Mouse (Mus musculus) retina, postnatal 1 day (tissue): ENCODE measurements around the gene Hsf5.
A peak's percentile ranks its signal among the peaks of the same experiment; 100 is the strongest.

Experiments used
- DNase-seq: peaks from one replicate; pipeline ENCODE4 v3.0.0-alpha.2; 2012

Gene Hsf5

DNA sequence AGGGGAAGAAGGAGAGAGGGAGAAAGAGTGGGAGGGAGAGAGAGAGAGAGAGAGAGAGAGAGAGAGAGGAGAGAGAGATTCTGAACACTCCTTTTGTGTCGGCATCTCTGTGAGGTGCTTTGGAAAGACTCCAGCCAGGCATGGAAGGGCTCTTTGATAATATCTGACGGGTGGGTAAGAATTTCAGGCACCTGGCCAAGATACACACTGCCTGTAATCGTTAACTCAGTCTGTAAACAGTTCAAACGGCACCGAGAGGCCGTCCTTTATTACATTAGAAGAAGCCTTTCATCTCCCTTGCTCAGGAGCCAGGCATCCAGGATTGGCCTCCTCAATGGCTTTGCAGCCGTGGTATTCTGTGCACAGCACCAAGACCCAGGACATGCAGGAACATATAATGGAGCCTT is 72.4 kb downstream of the Hsf5 start:
- peak; percentile 50 for DNase-seq

- DNase-seq: no peak
Measured at GRCm38 (mm10) chr11:87690054-87690740, 73.2 kb downstream of the Hsf5 start.

GRCm38 (mm10) chr11:87697131-87697682 is 80.2 kb downstream of the Hsf5 start:
- DNase-seq: no peak

DNA sequence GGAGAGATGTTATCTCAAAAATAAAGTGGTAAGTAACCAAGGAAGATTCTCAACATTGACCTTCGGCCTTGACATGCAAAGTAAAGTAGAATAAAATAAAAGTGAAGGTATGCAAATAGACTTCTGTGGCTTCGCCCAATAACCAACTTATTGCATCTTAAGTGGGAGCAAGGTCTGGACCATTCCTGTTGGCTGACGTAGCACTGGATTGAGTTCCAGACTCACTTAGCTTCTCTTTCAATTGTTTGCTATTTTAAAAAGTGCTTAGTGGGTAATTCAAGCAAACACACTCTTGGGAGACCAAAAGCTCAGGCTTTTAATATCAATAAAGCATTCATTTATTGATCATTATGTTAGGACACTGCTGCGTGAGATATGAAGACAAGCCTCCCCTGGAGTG is 81.2 kb downstream of the Hsf5 start:
- no peak for DNase-seq

GRCm38 (mm10) chr11:87701108-87701507 is 84.1 kb downstream of the Hsf5 start:
- no peak for DNase-seq

DNA sequence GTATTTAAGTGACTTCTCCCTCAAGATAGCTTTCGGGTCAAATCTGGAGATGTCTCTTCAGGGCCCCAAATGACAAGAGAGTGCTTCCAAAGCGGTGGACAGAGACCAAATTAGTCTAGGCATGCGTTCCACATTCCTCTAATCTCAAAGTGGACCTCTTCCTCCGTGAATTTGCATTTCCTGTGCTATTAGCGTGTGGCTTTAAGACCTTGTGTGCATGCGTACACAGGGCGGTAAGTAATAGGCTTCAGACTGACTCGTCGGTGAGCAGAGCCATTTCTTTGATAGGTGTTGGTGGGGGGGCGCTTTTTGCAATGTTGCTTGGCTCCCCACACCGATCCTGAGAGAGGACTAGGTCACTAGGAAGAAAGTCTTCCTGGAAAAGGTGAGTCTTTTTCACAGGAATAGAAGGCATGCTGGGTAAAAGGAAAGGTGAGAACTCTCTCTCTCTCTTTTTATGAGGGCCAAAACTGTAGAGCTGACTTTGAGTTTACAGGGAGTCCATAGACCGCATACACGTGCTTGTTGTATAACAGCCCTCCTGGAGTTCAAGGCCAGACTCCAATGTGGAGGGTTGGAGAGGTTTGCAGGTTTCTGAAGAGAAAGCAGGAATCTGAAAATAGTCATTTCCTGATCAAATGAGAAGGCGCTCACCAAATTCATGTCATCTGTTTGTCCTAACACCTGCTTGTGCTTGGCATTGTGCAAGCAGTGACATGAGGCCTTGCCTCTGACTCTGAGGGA is 85.1 kb downstream of the Hsf5 start:
- DNase-seq: no peak

GRCm38 (mm10) chr11:87703654-87704053 is 86.7 kb downstream of the Hsf5 start:
- DNase-seq: no peak

DNA sequence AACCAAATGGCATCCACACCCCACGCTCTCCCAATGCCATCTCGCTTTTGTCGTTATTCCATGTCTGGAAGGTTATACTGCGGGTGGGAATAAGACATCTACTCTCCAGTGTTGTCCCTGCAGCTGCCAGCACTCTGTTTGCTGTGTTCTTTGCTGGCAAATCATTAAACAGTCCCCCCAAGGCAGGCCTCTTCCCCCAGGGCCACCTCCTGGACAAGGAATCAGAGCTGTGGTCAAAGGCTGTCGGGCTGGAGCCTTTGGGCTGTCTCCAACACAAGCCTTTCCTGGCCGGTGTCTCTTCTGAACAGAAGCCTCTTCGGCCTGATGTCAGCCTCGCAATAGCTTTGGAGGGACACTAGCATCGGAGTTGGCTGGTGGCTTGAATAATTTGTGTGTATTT is 87.3 kb downstream of the Hsf5 start:
- DNase-seq: no peak

GRCm38 (mm10) chr11:87707570-87707969 is 90.6 kb downstream of the Hsf5 start:
- DNase-seq: no peak

GRCm38 (mm10) chr11:87708979-87709378 is 92.0 kb downstream of the Hsf5 start:
- DNase-seq: no peak
